Mouse (Mus musculus): ENCODE results near the gene Tspan11.

Gene Tspan11

GRCm38 (mm10) chr6:127876436-127876835, 11.0 kb upstream of the Tspan11 start:
- no peak for DNase-seq (ENCODE audit: extremely low spot score, low read depth, low spot score)

- DNase-seq (ENCODE audit: extremely low spot score, low read depth, low spot score), result no peak
Observed at GRCm38 (mm10) chr6:127877026-127877425, 10.4 kb upstream of the Tspan11 start.

GRCm38 (mm10) chr6:127879472-127879871, 7.9 kb upstream of the Tspan11 start:
- DNase-seq (ENCODE audit: extremely low spot score, low read depth, low spot score), result no peak

GRCm38 (mm10) chr6:127886916-127887315, 473 bp upstream of the Tspan11 start:
- DNase-seq (ENCODE audit: extremely low spot score, low read depth, low spot score), result no peak

- DNase-seq (ENCODE audit: extremely low spot score, low read depth, low spot score), result no peak
Observed at GRCm38 (mm10) chr6:127888581-127888980, 1.2 kb downstream of the Tspan11 start.

DNA sequence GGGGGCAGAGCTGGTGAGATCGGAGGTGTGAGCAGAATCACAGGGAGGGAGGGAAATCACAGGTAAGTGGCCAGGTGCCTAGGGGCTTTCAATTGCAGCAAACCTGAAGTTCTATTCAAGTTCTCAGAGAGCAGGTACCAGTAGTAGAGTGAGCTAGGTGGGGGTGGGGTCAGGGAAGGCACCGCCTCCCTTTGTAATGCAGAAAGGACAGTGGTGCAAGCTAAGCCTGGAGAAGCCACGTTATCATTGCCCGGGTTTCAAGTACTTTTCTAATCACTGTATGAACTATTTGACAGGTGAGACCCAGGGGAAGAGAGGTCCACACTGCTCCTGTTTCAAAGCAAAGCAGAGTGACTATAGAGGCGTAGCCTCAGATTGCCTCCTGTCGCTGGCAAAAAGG, 6.2 kb downstream of the Tspan11 start:
- no peak for DNase-seq (ENCODE audit: extremely low spot score, low read depth, low spot score)

DNA sequence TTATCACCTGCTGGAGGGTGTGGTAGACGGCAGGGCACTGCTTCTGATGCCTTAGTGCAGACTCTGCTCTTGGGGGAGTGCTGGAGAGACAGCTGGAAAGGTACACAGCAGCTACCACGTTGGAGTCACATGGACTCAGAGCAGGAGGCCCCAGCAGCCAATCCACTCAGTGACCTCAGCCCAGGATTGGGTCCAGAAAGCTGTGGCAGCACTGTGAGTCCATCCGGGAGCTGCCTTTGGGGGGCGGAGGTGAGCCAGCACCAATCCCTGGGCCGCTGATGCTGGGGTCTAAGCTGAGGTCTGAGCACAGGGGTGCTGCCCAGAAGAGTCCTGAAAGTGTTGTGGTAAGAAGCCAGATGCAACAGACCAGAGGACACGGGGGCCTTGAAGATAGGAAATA, 7.6 kb downstream of the Tspan11 start:
- no peak for DNase-seq (ENCODE audit: extremely low spot score, low read depth, low spot score)

- DNase-seq (ENCODE audit: extremely low spot score, low read depth, low spot score), result no peak
Observed at GRCm38 (mm10) chr6:127896425-127896824, 9.0 kb downstream of the Tspan11 start.

DNA sequence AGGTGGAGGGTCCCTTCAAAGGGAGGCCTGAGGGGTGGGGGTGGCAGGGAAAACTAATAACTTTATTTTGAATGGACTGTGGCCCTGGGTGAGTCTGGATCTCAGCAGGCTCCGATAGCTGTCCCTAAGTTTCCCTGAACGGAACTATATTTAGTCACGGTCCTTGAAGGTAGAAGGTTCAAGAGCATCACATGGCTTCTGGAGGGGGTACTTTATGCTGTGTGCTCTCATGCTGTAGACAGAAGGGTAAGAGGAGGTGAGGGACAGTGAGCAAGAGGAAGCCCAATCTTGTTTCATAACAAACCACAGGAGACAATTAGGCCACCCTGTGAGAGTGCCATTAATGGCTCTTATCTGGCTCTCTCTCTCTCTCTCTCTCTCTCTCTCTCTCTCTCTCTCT, 10.0 kb downstream of the Tspan11 start:
- DNase-seq (ENCODE audit: extremely low spot score, low read depth, low spot score), result no peak

GRCm38 (mm10) chr6:127900062-127900461, 12.7 kb downstream of the Tspan11 start:
- DNase-seq (ENCODE audit: extremely low spot score, low read depth, low spot score), result no peak

DNA sequence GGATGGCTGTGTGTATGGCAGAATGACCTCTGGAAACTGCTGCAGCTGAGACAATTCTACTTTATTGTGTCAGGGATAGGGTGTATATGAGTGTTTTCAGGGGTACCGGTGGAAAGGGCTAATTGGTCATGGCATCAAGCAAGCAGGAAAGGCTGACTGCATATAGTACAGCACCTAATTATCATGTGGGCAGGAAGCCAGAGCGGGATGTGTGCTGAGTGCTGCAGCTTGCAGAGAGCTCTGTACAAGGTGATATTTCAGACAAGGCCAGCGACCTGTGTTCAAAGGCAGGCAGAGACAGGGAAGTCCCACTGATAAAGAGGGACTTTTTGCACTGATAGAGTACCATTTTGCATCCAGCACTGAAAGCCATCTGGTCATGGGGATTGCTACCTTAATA, 13.9 kb downstream of the Tspan11 start:
- DNase-seq (ENCODE audit: extremely low spot score, low read depth, low spot score), result no peak

DNA sequence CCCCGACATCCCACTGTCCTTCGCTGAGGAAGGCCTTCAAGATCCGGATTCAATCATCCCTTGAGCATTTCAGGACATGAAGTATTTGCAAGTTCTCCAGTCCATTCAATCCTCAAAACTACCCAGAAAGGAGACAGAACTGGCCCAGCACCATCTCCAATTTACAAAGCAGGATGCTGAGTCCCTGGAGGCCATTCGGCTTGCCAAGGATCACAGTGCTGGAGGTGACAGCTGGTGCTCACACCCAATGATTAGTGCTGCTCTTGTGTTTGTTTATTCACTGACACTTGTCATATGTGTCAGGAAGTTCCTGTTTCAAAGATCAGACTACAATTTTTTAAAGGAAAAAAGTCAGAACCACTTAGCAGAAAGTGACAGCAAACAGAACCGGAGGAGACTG, 14.3 kb downstream of the Tspan11 start:
- DNase-seq (ENCODE audit: extremely low spot score, low read depth, low spot score), result no peak

GRCm38 (mm10) chr6:127902559-127902958, 15.2 kb downstream of the Tspan11 start:
- DNase-seq (ENCODE audit: extremely low spot score, low read depth, low spot score), result no peak

- DNase-seq (ENCODE audit: extremely low spot score, low read depth, low spot score), result no peak
Observed at GRCm38 (mm10) chr6:127910638-127911037, 23.2 kb downstream of the Tspan11 start.

DNA sequence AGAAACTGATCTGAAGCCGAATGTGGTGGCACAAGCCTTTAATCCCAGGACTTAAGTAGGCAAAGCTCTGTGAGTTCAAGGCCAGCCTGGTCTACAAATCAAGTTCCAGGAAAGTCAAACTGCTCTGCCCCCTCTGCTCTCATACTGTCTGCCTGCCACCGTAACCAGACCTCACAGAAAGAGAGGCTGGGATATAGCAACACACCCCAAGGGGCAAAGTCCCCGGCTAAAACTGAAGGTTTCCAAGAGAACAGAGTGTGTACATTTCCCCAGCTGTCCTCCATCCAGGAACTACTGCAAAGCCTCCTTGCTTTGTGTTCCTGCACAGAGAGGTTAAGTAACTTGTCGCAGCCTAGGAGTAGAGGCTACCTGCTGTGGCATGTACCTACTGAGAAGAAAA, 24.3 kb downstream of the Tspan11 start:
- no peak for DNase-seq (ENCODE audit: extremely low spot score, low read depth, low spot score)

DNA sequence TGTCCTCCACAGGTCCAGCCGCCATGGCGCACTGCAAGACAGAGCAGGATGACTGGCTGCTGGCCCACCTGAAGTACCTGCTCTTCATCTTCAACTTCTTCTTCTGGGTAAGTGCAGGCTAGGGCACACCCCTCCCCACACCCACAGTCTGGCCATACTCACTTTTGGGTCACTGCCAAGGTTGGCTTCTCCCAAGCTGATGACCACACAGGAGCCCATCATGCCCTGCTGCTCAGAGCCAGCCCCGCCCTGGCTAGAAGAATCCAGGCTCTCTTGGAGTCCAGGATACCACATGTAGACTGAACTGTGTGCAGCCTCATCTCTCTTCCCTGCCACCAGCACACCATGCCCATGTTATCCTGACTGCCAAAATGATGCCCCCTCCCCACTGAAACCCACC, 25.5 kb downstream of the Tspan11 start:
- no peak for DNase-seq (ENCODE audit: extremely low spot score, low read depth, low spot score)

- DNase-seq (ENCODE audit: extremely low spot score, low read depth, low spot score), result no peak
Observed at GRCm38 (mm10) chr6:127916993-127917392, 29.6 kb downstream of the Tspan11 start.

GRCm38 (mm10) chr6:127917712-127918111, 30.3 kb downstream of the Tspan11 start:
- DNase-seq (ENCODE audit: extremely low spot score, low read depth, low spot score), result no peak

DNA sequence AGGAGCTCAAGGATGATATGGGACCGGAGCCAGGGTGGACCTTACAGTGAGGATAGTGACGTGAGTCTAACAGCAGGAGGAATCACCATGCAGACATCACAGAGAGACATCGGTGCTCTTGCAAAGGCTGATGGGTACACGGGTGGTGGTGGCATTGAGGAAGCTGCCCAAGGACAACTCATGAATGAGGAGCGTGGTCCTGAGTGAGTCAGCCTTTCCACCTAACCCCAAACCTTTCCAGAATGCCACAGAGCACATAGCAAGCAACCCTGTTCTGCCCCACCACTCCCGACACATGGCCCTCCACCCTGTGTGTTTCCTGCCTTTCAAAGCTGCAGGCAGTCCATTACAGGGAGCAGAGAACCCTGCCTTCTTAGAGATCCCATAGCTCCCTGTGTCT, 32.1 kb downstream of the Tspan11 start:
- DNase-seq (ENCODE audit: extremely low spot score, low read depth, low spot score), result no peak

- DNase-seq (ENCODE audit: extremely low spot score, low read depth, low spot score), result peak; percentile 68
Observed at GRCm38 (mm10) chr6:127920652-127921051, 33.3 kb downstream of the Tspan11 start.

- no peak for DNase-seq (ENCODE audit: extremely low spot score, low read depth, low spot score)
Observed at GRCm38 (mm10) chr6:127921996-127922395, 34.6 kb downstream of the Tspan11 start.

DNA sequence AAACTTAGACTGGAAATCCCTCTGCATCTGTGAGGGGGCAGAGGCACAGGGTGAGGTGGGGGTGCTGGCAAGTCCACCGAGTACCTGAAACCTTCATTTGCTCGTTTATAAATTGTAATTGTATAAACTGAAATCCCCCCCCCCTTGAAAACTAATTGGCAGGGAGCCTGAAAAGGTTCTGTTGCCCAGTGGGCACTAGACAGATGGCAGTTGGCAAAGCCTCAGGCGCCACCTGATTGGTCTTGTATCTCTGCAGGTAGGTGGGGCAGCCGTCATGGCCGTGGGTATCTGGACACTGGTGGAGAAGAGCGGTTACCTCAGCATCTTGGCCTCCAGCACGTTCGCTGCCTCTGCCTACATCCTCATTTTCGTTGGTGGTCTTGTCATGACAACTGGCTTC, 35.9 kb downstream of the Tspan11 start:
- DNase-seq (ENCODE audit: extremely low spot score, low read depth, low spot score), result no peak

- no peak for DNase-seq (ENCODE audit: extremely low spot score, low read depth, low spot score)
Observed at GRCm38 (mm10) chr6:127924750-127925149, 37.4 kb downstream of the Tspan11 start.

DNA sequence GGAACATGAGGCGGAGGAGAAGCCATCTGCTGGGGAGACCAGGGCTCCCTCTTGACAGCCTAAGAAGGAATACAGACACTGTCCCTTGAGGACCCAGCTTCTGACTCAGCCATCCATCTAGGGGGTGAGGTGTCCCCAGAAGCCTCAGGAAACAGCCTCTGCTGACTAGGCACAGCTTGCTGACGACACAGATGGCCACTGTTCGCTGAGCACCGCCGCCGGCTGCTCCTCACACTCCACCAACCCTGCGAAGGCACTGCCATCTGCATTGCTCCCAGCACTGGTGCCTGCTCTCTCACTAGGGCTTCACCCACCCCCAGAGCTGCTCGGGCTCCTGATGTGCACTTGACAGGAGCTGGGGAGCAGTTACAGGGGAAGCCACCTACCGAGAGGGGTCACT, 38.5 kb downstream of the Tspan11 start:
- no peak for DNase-seq (ENCODE audit: extremely low spot score, low read depth, low spot score)
